Mouse (Mus musculus) embryo, embryonic 10.5 days (tissue): ENCODE measurements around the gene Grtp1.

Source experiments
- DNase-seq: peaks from one replicate; pipeline ENCODE4 v3.0.0-alpha.2; 2015; ENCODE audit warnings: low spot score

Gene Grtp1

GRCm38 (mm10) chr8:13204371-13205140 is 4.1 kb upstream of the Grtp1 start:
- DNase-seq = no peak

- DNase-seq = no peak
Measured at GRCm38 (mm10) chr8:13203472-13203871, 3.1 kb upstream of the Grtp1 start.

- no peak for DNase-seq
Measured at GRCm38 (mm10) chr8:13202806-13203205, 2.4 kb upstream of the Grtp1 start.

GRCm38 (mm10) chr8:13202041-13202440 is 1.6 kb upstream of the Grtp1 start:
- DNase-seq = no peak

GRCm38 (mm10) chr8:13201013-13201334 is 554 bp upstream of the Grtp1 start:
- no peak for DNase-seq

- DNase-seq = no peak
Measured at GRCm38 (mm10) chr8:13199385-13200061, 897 bp downstream of the Grtp1 start.

GRCm38 (mm10) chr8:13197493-13197892 is 2.9 kb downstream of the Grtp1 start:
- no peak for DNase-seq

- no peak for DNase-seq
Measured at GRCm38 (mm10) chr8:13194818-13195217, 5.6 kb downstream of the Grtp1 start.

- no peak for DNase-seq
Measured at GRCm38 (mm10) chr8:13190235-13190634, 10.2 kb downstream of the Grtp1 start.

GRCm38 (mm10) chr8:13188857-13189256 is 11.6 kb downstream of the Grtp1 start:
- DNase-seq = no peak

GRCm38 (mm10) chr8:13188052-13188555 is 12.3 kb downstream of the Grtp1 start:
- DNase-seq = no peak

GRCm38 (mm10) chr8:13187638-13188037 is 12.8 kb downstream of the Grtp1 start:
- no peak for DNase-seq

GRCm38 (mm10) chr8:13187229-13187628 is 13.2 kb downstream of the Grtp1 start:
- no peak for DNase-seq

GRCm38 (mm10) chr8:13186819-13187218 is 13.6 kb downstream of the Grtp1 start:
- no peak for DNase-seq

GRCm38 (mm10) chr8:13181691-13181976 is 18.8 kb downstream of the Grtp1 start:
- DNase-seq = no peak

- no peak for DNase-seq
Measured at GRCm38 (mm10) chr8:13180911-13181690, 19.3 kb downstream of the Grtp1 start.

GRCm38 (mm10) chr8:13180408-13180807 is 20.0 kb downstream of the Grtp1 start:
- DNase-seq = no peak

- DNase-seq = no peak
Measured at GRCm38 (mm10) chr8:13179948-13180347, 20.5 kb downstream of the Grtp1 start.

GRCm38 (mm10) chr8:13179482-13179881 is 20.9 kb downstream of the Grtp1 start:
- DNase-seq = no peak

- no peak for DNase-seq
Measured at GRCm38 (mm10) chr8:13178137-13178536, 22.3 kb downstream of the Grtp1 start.

GRCm38 (mm10) chr8:13177173-13177852 is 23.1 kb downstream of the Grtp1 start:
- DNase-seq = no peak

GRCm38 (mm10) chr8:13175650-13176049 is 24.8 kb downstream of the Grtp1 start:
- DNase-seq = no peak
